Comparison of ENCODE assay signal across 7 mouse cellular contexts in the genomic region with DNA sequence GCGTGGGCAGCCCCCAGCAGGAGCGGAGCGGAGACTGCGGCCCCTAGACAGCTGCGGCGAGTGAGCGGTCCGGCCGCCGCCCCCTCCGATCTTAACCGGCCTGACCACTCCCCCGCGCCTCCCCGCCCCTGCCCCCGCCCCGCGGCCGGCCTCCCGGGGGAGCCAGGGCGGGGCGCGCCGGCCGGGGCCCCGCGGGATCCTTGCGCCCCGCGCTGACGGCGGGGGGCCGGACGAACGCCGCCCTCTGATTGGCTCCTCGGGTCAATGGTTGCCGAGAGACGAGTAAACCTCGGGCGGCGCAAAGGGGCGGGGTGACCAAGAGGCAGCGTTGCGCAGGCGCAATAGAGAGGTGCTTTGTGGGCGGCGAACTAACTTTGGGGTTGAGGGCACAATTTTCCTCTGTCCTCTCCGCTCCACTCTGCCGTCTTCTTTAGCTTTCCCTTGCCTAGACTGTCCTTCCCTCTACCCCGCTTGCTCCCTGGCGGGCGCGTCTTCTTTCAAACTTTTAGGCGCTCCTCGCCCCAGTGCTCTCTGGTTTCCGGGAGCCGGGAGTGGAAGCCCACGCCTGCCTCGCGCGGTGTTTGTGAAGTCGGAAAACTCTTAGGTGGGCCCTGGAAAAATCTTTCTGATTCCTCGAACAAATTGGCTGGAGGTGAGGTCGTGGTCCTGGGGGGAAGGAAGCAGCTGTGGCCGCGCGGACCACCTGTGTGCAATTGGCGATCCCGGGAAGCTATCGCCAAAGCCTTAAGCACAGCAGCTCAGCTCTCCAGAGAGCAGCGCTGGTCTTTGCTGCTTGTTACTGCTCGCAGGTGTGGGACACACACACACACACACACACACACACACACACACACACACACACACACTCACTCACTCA. TPM values are rescaled to one million over a fixed set of nuclear protein-coding genes. Genes with fewer than 3 reads are reported as not detected.
DNase-seq lines count a peak whose midpoint lies in the region; ATAC-seq and TF ChIP-seq lines count a peak whose summit lies in the region.

A gene (minus strand): TSS at position 192 of the 877 bp plus-strand sequence.

- ATAC-seq in embryonic facial prominence, embryonic 14.5 days (ENCODE audit: low read depth), result peak; percentile 95
- peak; percentile 92 for ATAC-seq in limb, embryonic 14.5 days (ENCODE audit: low FRiP score, low read depth)
- peak; percentile 89 for ATAC-seq in midbrain, postnatal 0 days (ENCODE audit: low FRiP score)

- no peak for TF ChIP-seq POLR2A in limb, embryonic 14.5 days (IDR thresholded peaks at IDR 0.05; ENCODE audit: borderline replicate concordance, extremely low read depth, insufficient read depth, insufficient read length)

- peak; percentile 92 to 94 for DNase-seq in adrenal gland, postnatal 4 days (ENCODE audit: low spot score in 2 of 2)
- DNase-seq in embryonic facial prominence, embryonic 14.5 days (ENCODE audit: low spot score), result peak; percentile 98
- peak; percentile 95 for DNase-seq in heart, adult 8-10 months (ENCODE audit: low spot score)
- DNase-seq in kidney, adult 9 months, result peak; percentile 97
- DNase-seq in limb, embryonic 14.5 days (ENCODE audit: low spot score), result peak; percentile 98
- DNase-seq in midbrain, postnatal 0 days (ENCODE audit: low spot score), result peak; percentile 95
- peak; percentile 95 for DNase-seq in spleen, postnatal 14 days (ENCODE audit: low spot score in 2 of 2)

- peaks cover 31% of the 10 kb centered on the region for H3K27me3 ChIP-seq in embryonic facial prominence, embryonic 14.5 days (replicated peaks; ENCODE audit: control insufficient read depth, insufficient read depth, low read length)
- H3K27me3 ChIP-seq in limb, embryonic 14.5 days (ENCODE audit: control insufficient read depth, insufficient read depth, low read length), result peaks cover 20% of the 10 kb centered on the region
- peaks cover 34% of the 10 kb centered on the region for H3K27me3 ChIP-seq in midbrain, postnatal 0 days (ENCODE audit: insufficient read depth, low read length)

- H3K4me3 ChIP-seq in embryonic facial prominence, embryonic 14.5 days (ENCODE audit: low read depth, low read length), result peak within 1 kb of the TSS; percentile 69
- H3K4me3 ChIP-seq in limb, embryonic 14.5 days (replicated peaks; ENCODE audit: low read length), result peak within 1 kb of the TSS; percentile 59
- H3K4me3 ChIP-seq in midbrain, postnatal 0 days (ENCODE audit: low read depth, low read length), result peak within 1 kb of the TSS; percentile 81

- WGBS in embryonic facial prominence, embryonic 14.5 days, result under 1% methylated on average over 30 of the region's 73 CpGs
- WGBS in limb, embryonic 14.5 days, result under 1% methylated on average over 31 of the region's 73 CpGs
- 0% methylated on average over 48 of the region's 73 CpGs for WGBS in midbrain, postnatal 0 days

- H3K27ac ChIP-seq in embryonic facial prominence, embryonic 14.5 days (replicated peaks; ENCODE audit: low read depth, low read length), result peak within 1 kb of the TSS; percentile 68
- H3K27ac ChIP-seq in limb, embryonic 14.5 days (replicated peaks; ENCODE audit: low read depth, low read length), result no peak within 1 kb of the TSS; the same call in 1 of the 2 replicates
- H3K27ac ChIP-seq in midbrain, postnatal 0 days (ENCODE audit: low read depth, low read length), result no peak within 1 kb of the TSS

- peak within 1 kb of the TSS; percentile 70 for H3K9ac ChIP-seq in embryonic facial prominence, embryonic 14.5 days (ENCODE audit: low read depth, low read length)
- H3K9ac ChIP-seq in limb, embryonic 14.5 days (ENCODE audit: low read depth, low read length, severe bottlenecking), result peak within 1 kb of the TSS; percentile 57
- peak within 1 kb of the TSS; percentile 39 for H3K9ac ChIP-seq in midbrain, postnatal 0 days (replicated peaks; ENCODE audit: low read length, poor library complexity, severe bottlenecking)

- H3K36me3 ChIP-seq in embryonic facial prominence, embryonic 14.5 days (ENCODE audit: control insufficient read depth, insufficient read depth, low read length), result no peaks in the 10 kb centered on the region
- no peaks in the 10 kb centered on the region for H3K36me3 ChIP-seq in limb, embryonic 14.5 days (ENCODE audit: control insufficient read depth, insufficient read depth, low read length)
- no peaks in the 10 kb centered on the region for H3K36me3 ChIP-seq in midbrain, postnatal 0 days (ENCODE audit: insufficient read depth, low read length)

- peak within 1 kb of the TSS; percentile 99 for H3K4me2 ChIP-seq in embryonic facial prominence, embryonic 14.5 days (ENCODE audit: low read depth, low read length)
- H3K4me2 ChIP-seq in limb, embryonic 14.5 days (replicated peaks; ENCODE audit: low read depth, low read length, severe bottlenecking), result peak within 1 kb of the TSS; percentile 99
- H3K4me2 ChIP-seq in midbrain, postnatal 0 days (ENCODE audit: low read depth, low read length, poor library complexity, severe bottlenecking), result peak within 1 kb of the TSS; percentile 99

- no peak for TF ChIP-seq CTCF in midbrain, postnatal 0 days (IDR thresholded peaks at IDR 0.05)

- no peaks in the 10 kb centered on the region for H3K9me3 ChIP-seq in embryonic facial prominence, embryonic 14.5 days (ENCODE audit: control insufficient read depth, low read length)
- no peaks in the 10 kb centered on the region for H3K9me3 ChIP-seq in limb, embryonic 14.5 days (ENCODE audit: control insufficient read depth, low read length)
- H3K9me3 ChIP-seq in midbrain, postnatal 0 days (ENCODE audit: low read length), result no peaks in the 10 kb centered on the region

- no peaks in the 10 kb centered on the region; the same call in 1 of the 2 replicates for H3K4me1 ChIP-seq in embryonic facial prominence, embryonic 14.5 days (ENCODE audit: control insufficient read depth, insufficient read depth, low read length)
- peaks cover 5% of the 10 kb centered on the region; the same call in 1 of the 2 replicates for H3K4me1 ChIP-seq in limb, embryonic 14.5 days (ENCODE audit: control insufficient read depth, insufficient read depth, low read length)
- H3K4me1 ChIP-seq in midbrain, postnatal 0 days (ENCODE audit: insufficient read depth, low read length), result no peaks in the 10 kb centered on the region

RNA-seq across cellular contexts. Expression of the gene that starts here (rescaled TPM):
- total RNA-seq in adrenal gland, postnatal 4 days (2021), result 10 to 100 TPM; 22.3 to 28.9 TPM
- 8.7 and 13.2 TPM in 2 replicates for polyA plus RNA-seq in embryonic facial prominence, embryonic 14.5 days (2014; fragmentation: Nextera tagmentation; extraction: Ambion mirVana)
- total RNA-seq in heart, adult 8-10 months (2022), result 10 to 100 TPM in 1 of 4 experiments, 1 to 10 TPM in 3; 6.1 to 30.2 (median 7.6) TPM
- 3.9 and 4.0 TPM in 2 replicates for polyA plus RNA-seq in limb, embryonic 14.5 days (2012; rRNA removed)
- 6.5 and 8.7 TPM in 2 replicates for polyA plus RNA-seq in limb, embryonic 14.5 days (2014; fragmentation: Nextera tagmentation; extraction: Ambion mirVana)
- 1.9 and 2.1 TPM in 2 replicates for total RNA-seq in midbrain, postnatal 0 days (2014; rRNA removed)
- 0.56 and 0.69 TPM in 2 replicates for polyA plus RNA-seq in midbrain, postnatal 0 days (2015; fragmentation: Nextera tagmentation; extraction: Ambion mirVana)
